Mouse (Mus musculus) ovary, postnatal 10 days (tissue): ENCODE measurements at regions not wholly inside any gene's neighbourhood (a gene's known extent, or its start where the extent isn't known, plus 50 kb on each side); places are given as distances from the start of the nearest gene placed in this dataset.
A peak's percentile ranks its signal among the peaks of the same experiment; 100 is the strongest.

ENCODE experiments used
- DNase-seq: peaks from one replicate; pipeline ENCODE4 v3.0.0; 2022; ENCODE audit warnings: low spot score

DNA sequence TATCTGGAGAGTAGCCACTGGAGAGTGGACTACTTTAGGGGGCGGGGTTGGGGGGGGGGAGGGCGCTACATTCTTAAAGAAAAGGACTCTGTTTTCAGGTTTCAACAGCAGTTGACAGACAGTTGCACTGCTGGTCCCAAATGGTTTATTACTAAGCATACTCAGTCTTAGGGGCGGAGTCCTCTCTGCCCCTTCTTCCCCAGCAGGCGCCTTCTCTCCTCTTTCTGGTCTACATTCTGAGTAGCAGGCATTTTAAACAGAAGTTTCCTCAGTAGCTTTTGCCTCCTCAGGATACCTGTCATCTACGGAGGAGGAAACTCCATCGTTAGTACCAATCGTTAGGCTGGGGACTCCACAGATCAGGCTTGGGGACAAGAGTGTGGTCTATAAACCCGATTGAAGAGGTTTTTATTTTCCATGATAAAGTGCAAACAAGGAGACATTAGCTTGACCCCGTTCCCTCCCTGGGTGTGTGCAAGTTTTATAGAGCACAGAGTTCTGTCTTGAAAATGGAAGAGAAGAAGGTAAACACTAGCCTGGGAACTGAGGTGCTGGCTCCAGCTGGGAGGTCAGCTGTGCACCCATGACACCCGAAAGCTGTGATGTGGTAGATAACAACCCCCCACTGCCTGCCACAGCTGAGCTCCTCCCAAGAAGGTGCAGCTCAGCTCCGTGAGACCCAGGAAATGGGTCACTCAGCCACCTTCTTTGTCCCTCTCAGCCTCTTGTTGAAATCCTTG is 107.8 kb downstream of the Btg1 start:
- DNase-seq = no peak

DNA sequence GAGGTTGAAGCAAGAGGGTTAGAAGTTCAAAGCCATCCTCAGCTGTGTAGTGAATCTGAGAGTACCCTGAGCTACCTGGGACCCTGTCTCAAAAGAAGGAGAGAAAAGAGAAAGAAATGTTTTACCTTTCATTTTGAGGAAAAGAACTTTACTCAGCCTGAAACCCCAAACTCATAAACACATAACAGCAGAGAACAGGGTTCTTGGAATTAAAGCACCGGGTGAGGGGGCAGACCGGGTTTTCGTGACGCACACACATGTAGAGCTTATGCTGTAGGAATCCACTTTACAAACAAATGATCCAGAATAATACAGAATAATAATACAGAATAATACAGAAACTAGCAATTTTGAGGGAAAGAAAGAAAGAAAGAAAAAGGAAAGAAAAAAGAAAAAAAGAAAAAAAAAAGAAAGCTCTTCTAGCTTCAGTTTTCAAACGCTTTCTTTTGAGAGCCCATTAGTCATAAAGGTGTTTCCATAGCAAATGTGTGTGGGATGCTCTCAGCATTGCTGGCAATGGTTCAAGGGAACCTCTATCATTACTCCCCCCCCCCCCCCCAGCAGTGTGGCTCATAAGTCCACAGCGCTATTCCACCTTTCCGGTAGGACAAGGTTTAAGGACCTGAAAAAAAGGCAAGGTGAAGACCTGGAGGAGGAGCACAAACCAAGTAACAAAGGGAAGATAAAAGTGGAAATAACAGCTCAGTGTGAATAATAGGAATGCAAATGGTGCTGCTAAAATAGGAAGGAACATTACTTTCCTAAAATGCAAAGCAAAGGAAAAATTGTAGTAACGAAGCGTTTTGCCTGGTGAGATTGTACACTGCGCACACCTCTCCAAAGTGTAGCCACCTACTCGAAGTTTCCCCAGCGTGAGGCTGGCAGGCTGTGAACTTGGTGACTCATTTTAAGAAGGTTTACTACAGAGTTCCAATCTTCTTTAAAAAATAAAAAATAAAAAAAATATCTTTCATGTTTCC is 110.3 kb downstream of the Btg1 start:
- DNase-seq = no peak

DNA sequence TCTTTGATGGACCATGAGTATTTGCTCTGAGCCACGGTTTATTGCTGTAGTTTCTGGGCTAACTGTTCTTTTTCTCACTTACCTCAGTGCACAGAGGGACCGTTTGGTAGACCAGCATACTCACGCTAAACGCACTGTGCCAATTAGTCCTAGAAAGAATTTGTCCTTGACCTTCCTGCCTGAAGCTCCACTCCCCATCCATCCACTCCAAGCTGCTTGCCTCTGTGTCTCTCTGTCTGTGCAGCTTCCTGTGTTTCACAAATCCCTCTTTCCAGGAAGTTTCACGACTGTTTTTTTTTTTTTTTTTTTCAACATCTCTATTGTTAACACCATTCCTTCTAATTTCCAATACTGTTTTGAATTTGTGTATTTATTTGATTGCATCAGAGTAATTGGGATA is 116.8 kb downstream of the Btg1 start:
- DNase-seq = no peak

DNA sequence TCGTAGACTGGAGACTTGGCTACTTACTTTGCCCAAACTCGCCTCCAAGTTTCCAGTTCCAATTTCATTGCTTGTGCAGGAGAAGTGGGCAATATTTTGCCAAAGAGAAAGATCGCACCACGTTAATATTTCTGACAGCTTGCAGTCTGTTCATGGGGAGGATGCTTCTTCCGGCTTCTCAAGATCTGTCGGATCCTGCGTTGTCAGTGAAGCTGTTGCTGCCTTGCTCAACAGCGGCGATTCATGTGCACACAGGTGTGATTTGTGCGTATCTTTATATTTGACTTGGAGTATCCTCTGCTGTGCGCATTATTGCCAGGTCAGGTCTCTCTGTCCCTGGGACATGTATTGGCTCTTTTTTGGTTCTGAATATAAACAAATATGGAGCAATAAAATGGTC is 118.3 kb downstream of the Btg1 start:
- no peak for DNase-seq

DNA sequence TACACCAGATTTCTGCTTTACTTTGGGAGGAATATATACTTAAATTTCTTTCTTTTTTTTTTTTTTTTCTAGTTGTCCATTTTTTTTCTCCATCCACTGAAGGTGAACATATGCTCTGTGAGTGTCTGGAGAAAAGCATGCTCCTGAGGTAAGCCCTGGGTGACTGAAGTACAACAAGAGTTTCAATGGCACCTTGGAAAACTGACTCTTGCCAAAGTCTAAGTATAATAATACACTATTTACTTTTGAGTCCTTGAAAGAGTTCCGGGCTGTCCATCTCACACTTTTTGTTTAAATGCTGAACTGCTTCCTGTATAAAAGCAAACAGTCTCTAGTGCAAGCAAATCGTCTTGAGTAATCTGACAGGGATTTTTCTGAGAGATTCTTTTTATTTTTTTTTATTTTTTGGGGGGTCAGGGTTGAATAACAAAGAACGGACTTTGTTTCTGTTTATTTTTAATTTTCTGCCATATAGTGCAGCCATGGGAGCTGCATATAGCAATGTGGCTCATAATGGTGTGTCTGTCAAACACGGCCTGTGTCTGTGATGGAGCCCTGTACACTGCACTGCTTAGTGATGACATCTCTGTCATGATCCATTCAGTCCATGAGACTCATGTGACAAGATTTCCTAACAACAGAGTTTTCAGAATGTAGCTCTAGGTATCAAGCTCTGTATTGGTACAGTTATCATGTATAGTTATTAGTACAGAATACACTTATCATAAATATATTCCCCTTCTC is 119.3 kb downstream of the Btg1 start:
- DNase-seq = no peak

DNA sequence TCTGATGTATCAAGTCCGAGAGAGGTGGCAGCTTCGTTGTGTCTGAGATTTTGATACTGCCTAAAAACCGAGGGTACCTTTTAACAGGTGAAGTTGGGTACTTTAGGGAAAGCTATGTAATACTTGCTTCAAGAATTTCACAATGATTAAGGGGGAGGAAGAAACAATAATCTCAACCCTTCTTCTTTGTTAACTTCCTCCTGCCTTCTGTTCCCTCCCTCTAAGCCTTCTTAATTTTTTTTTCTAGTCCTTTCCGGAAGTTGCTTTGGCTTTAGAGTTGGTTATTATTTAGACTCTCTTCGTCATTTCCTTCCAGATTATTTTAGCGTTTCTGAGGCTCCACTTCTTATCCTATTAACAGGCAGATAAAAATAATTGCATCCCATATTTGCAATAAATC is 121.2 kb downstream of the Btg1 start:
- no peak for DNase-seq

DNA sequence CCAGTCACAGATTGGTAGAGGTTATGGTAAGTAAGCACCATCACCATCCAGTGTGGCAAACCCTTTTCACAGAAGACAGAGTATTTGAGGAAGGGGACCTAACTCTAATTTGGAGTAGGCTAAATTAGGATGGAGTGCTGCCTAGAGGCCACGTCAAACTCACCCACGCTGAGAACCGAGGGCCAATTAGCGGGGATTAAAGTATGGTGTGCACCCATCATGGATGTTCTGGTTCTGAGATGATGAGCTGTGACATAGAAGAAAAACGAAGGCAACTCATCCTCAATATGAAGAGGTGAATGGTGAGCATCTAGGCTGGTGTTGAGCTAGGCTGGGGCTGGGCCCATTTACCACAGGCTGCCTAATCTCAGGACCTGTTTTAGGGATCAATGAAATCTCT is 121.8 kb downstream of the Btg1 start:
- DNase-seq = no peak

DNA sequence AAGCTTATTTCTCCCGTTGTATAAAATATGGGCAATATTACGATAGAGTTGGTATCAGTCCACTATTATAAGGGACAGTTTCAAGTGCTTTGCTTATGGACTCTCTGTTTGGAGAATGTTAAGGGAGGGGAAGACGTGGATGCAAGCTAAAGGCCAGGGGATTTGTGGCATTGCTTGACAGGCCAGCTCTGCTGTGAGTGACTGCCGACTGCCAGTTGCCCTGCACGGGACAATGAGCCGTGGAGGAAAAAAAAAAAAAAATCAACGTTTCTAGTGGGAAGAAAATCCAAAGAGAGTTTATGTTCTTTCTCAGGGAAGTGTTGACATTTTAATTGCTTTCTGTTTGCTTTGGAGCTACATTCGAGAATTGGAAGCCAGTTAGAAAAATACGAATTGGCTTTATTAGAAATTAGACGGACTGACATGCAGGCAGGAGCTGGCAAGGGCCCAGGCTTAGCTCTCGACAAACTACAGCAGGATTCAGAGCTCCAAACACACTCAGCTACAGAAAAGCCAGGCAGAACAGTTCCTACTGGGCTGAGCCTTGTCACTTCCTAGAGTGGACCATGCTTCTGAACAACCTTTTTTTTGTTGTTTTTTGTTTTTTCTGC is 127.5 kb downstream of the Btg1 start:
- DNase-seq = no peak

DNA sequence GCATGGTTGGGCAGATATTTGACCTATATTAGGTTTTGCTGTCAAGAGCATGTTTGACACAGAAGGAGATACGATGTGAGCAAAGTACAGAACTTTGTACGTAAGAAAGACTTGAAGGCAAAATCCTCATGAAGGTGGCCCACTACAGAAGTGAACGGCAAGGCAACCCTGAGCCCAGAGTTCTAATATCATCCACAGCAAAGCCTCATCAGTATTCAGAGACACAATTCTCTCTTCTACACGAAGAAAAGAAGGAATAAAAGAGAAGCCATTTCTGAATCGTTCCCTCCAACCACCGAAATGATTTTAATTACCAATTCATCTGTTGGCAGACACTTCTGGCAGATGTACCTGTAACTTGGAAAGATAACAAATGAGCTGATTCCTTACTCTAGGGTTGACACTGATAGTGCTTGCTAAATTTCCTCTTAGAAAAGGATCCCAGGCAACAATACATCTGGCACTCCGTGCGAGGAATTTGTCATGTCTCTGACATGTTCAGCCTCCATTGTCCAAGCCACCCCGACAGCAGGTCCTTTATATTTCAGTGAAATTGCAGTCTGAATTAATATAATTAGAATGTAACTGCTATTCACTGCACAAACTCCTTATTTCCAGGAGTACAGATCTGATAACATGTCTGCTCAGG is 130.3 kb downstream of the Btg1 start:
- no peak for DNase-seq

DNA sequence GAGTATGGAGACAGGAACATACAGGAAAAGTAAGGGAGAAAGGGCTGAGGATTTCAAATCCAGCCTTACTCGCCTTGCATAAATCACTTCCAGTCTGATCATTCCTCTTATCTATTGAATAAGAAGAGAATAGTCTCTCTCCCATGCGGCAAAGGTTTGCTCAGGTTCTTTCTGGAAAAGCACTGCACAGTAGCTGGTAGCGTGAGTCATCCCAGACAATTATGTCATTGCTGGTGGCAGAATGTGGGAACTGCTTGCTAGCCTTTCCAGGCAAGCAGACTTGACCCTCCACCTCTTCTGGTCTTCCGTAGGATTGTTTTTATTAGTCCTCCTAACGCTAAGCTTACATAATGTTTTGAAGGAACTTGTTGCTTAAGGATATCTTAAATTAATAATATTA is 134.1 kb downstream of the Btg1 start:
- no peak for DNase-seq

DNA sequence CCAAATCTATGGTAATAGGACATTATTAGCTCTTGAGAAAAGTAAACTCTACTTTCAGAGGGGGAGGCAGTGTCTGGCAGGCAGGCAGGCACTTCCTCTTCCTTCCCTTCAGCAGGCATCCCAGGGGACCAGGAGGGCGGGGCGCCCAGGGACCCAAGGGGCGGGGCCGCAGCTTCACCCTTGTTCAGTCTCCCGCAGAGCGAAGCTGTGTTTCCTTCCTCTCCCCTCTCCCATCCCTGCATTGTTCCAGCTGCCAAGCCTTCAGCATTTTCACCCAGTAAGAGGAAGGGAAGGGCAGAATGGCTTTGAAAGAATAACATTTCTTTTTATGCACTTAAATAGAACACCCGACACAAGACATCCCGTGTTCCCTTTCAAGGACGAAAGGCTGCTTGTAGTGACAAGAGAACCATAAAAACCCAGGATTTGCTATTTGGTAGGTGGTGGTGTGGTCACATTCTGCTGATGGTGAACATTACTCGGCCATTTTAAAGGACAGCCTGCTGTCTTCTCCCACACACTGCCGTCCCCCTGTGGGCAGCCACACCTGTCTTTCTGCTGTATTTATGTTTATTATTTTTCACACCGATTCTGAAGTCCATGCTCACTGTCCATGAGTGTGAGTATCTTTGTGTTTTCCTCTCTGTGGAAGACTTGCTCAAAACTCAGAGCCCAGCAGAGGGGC is 134.9 kb downstream of the Btg1 start:
- peak; percentile 74 for DNase-seq

DNA sequence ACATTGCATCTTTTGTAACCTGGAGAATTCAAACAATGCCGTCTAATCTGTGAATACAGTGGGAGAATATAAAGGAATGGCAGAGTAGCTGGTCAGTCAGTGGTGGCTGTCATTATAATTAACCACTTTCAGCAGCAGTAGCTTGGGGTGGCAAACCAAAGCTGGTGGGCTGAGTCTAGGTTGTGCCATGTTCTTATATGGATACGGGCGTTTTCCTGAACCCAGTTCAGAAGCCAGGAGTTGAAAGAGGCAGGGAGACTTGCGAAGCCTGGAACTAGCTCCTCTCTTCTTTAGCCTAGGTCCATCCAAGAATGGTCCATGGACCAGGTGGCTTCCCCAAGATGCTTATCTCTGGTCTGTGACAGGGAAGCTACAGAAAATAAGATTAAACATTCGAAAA is 135.7 kb downstream of the Btg1 start:
- no peak for DNase-seq

DNA sequence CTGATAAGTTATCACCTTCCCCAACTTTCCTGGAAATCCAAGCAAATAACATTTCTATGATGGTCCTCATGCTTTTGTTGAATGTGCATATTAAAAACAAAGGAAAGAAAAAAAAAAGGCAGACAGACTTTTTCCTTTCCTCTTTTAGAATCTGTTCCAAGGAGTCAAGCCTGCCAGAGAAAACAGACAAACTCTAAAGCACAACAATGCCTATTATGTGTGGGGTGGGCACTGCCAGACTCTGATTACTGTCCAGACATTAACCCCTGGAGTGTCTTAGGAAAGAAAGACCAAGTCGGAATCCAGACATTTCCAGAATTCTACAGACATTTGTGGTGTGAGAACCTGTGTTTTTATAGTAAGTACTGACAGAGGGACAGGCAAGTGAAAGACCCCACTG is 136.7 kb downstream of the Btg1 start:
- no peak for DNase-seq

DNA sequence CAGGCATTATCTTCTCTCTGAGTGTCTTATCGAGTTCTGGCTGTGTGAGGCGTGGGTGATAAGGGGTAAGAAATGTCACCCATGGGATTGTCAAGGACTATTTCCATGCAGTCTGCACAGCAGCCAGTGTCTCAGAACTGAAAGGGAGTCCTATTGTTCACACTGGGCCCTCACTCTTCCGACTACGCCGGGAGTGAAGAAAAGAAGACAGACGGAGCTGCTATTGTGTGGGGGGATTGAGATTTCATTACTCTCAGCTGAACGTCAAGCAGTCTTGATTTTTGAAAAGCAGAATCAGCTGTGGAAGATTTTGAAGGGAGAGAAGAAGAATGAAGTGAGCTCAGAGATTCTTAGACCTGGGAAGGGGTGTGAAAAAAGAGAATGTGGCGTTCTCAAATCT is 138.9 kb downstream of the Btg1 start:
- DNase-seq = no peak

DNA sequence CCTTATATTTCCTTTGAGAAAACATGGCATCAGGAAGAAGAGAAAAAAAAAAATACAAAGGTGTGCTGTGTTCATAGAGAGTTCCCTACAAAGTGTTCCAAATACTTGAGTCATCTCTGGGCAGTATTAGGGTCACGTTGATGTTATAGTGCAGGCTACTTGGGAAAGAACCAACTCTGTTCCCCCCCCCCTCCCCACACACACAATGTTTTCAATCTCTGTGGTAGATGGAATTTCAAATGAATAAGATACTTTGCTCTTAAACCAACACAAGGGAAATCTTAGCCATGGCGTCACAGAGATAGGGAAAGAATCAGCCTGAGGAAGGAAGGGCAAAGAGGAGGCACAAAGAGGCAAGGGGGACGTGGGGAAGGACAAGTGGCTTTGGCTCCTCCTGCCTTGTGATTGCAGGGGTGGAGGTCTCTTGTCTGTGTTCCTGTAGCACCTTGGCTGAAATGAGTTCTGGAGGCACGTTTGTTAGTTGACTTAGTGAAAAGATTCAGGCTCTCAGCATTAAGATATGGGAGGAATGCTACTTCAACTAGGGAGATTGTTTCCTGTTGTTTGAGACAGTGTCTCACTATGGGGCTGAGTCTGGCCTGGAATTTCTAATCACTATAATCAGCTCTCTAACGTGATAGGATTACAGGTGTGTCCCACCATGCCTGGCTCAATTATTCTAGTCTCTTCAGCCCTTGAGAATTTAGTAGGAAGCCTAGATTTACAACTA is 139.7 kb downstream of the Btg1 start:
- DNase-seq = no peak

DNA sequence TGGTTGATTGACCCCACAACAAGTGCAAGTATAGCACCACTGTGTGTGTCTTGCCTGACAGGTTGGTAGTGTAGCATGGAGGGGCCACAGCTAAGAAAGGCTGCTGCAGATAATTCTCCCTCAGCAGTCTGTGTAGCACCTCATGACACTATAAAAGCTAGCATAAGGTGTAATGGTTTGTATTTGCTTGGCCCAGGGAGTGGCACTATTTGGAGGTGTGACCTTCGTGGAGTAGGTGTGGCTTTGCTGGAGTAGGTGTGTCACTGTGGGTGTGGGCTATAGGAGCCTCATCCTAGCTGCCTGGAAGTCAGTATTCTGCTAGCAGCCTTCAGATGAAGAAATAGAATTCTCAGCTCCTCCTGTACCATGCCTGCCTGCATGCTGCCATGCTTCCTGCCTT is 140.5 kb downstream of the Btg1 start:
- no peak for DNase-seq

DNA sequence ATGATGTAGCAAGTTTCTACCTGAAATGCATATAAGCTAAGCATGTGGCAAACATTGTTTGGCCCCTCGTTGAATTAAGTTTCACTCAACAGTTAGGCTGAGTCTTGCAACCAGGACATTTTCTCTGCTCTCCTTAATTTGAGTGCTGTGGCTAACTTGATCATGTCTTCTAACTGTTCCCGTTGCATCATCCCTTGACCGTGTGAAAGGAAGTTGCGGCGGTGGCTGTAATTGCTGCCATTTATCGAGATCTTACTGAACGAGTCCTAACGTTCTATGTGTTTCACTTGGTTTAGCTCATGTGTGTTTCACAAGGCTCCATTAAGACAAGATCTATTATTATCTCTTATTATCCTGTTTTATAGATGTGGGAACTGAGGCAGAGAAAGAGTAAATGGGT is 144.8 kb downstream of the Btg1 start:
- DNase-seq = no peak

DNA sequence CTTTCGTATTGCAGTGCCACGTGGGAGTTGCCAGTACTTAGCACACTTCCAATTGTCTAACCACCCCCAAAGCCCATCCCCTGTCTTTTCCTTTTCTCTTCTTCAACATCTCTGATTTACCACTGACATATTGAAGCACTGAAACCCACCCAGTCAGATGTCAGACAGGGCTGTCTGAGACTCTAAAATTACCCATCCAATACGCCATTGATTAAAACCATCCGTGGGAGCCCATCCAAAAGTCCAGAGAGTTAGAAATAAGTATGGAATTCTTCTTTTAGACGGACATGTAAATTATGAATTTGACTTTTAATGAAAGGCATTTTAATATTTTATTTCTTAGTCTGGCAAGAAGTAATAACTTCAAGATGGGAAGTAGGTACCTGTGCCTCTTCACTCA is 148.8 kb downstream of the Btg1 start:
- DNase-seq = no peak

DNA sequence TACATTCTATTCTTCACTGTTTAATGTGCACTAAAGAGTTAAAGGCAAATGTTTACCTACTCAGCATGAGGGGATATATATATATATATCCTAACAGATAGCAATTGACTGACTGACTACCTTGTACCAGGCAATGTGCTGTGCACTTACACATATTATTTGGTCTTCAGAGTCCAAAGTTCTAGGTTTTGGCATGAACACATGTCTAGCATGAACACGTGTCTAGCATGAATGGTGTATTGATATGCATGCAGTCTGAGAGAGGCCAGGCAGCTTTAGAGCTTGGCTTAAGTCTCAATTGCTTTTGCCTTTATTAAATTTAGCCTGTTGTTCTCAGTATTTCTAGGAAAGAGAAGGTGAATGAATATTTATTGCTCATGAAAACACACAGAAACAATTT is 161.4 kb downstream of the Btg1 start:
- DNase-seq = no peak

DNA sequence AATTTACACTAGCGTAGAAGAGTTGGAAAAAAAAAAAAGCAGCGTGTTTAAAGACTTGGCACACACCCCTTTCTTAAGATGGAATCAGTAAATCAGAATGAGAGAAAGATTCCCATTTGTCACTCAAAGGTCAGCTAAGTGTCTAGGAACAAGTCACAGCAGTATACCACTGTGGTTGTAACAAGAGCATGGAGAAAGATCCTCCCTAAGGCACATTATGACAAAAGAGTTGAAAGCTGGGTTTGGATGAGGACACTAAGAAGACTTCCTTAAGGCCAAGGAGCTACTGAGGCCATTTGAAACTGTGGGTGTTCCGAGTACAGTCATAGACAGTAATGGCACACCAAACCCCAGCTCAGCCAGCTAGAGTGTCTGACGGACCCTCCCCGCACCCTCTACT is 167.2 kb downstream of the Btg1 start:
- DNase-seq = no peak
